Mouse (Mus musculus) testis, adult 2 months (tissue): ENCODE data around the gene Nbea.

ENCODE experiments used
- CTCF ChIP-seq: fragments of 200-500 bp; IDR thresholded peaks from 2 replicates; pipeline ENCODE4 v1.5.1; 2012; ENCODE audit warnings: low read depth, mild to moderate bottlenecking, inconsistent platforms, low read length, moderate library complexity; ENCODE audit not compliant: control insufficient read depth, insufficient read depth, insufficient replicate concordance
- POLR2A ChIP-seq: fragments of 200-500 bp; IDR thresholded peaks from 2 replicates; pipeline ENCODE4 v1.6.1; 2012; ENCODE audit warnings: low read depth, mild to moderate bottlenecking, inconsistent platforms, low read length, moderate library complexity; ENCODE audit not compliant: control insufficient read depth

DNA sequence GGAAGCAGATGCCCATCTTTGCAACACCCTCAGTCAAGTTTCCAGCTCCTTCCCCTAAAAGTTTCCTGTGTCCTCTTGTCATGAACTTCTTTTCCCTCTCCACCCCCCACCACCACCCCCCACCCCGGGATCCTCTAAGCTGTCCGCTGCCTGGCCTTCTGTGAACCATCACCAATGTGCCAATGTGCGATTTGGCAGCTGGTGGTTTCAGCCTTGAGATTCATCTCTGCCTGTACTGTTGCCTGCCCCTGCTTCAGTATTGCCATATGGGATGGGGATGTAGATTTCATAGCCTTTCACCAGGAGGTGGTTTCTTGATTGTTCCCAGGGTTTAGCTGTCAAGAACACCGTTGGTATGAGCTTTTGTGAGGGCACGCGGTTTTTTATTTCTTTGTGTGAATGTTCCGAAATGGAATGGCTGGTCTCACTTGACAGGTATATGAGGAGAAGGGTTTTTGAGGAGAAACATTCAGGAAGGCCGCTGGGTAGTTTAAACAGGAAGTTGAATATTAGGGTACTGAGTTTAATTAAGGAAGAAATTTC is 594.0 kb downstream of the Nbea start:
- TF ChIP-seq CTCF (no peak), POLR2A (no peak)
